8 mouse cellular contexts compared by ENCODE assay signal in the genomic region with DNA sequence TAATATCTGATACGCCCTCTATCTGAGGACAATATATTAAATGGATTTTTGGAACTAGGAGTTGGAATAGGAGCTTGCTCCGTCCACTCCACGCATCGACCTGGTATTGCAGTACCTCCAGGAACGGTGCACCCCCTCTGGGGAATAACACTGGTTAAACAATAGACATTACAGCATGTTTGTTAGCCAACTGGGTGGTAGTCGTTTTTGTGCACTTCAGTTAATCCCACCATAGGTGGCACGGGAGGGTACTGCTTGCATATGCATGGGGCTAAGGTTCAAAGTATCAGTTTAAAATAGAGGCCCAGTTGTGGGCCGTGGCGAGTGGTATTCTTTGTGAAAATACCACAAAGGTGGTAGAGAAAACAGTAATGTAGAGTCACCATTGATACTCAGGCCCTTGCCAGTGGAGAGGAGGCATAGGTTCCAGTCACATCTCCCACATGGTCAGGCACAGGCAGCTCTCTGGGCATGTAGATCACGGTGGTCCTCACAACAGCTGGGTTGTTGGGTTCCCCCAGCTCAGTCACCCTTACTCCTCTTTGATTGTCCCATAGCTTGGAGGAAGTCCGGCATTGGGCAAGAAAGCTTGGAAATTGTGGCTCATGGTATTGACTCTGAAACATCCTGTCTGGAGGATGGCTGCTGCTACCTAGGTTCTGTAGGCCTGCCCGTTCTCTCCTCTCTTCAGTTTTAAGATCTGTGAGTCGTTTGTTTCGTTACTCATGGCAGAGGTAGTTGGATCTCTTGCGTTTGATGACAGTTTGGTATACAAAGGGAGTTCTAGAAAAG. TPM values are rescaled to one million over a fixed set of nuclear protein-coding genes. Genes with fewer than 3 reads are reported as not detected.
DNase-seq lines count a peak whose midpoint lies in the region; ATAC-seq lines count a peak whose summit lies in the region.

No protein-coding gene starts in this region.

- H3K36me3 ChIP-seq in forebrain, embryonic 13.5 days (ENCODE audit: poor library complexity, severe bottlenecking), result no peaks in the 10 kb centered on the region
- no peaks in the 10 kb centered on the region for H3K36me3 ChIP-seq in hindbrain, embryonic 16.5 days (ENCODE audit: control insufficient read depth, insufficient read depth, low read length)
- H3K36me3 ChIP-seq in limb, embryonic 11.5 days (ENCODE audit: control insufficient read depth, insufficient read depth, low read length), result no peaks in the 10 kb centered on the region
- H3K36me3 ChIP-seq in midbrain, embryonic 11.5 days (ENCODE audit: control insufficient read depth, insufficient read depth, low read length), result no peaks in the 10 kb centered on the region

- no peaks in the 10 kb centered on the region for H3K9me3 ChIP-seq in forebrain, embryonic 13.5 days (replicated peaks)
- H3K9me3 ChIP-seq in hindbrain, embryonic 16.5 days (ENCODE audit: control insufficient read depth, low read length), result no peaks in the 10 kb centered on the region
- H3K9me3 ChIP-seq in limb, embryonic 11.5 days (ENCODE audit: control insufficient read depth, low read length), result no peaks in the 10 kb centered on the region
- H3K9me3 ChIP-seq in midbrain, embryonic 11.5 days (ENCODE audit: control insufficient read depth, low read length), result no peaks in the 10 kb centered on the region

- H3K4me2 ChIP-seq in forebrain, embryonic 13.5 days, result peak overlapping the region; percentile 64
- peak overlapping the region; percentile 51 for H3K4me2 ChIP-seq in hindbrain, embryonic 16.5 days (ENCODE audit: low read length)
- peak overlapping the region; percentile 60 for H3K4me2 ChIP-seq in limb, embryonic 11.5 days (ENCODE audit: low read depth, severe bottlenecking)
- H3K4me2 ChIP-seq in midbrain, embryonic 11.5 days, result peak overlapping the region; percentile 49

- peak overlapping the region; percentile 46 for H3K4me3 ChIP-seq in forebrain, embryonic 13.5 days
- peak overlapping the region; percentile 44 for H3K4me3 ChIP-seq in hindbrain, embryonic 16.5 days (ENCODE audit: low read length)
- peak overlapping the region; percentile 29 for H3K4me3 ChIP-seq in limb, embryonic 11.5 days (ENCODE audit: low read depth, low read length)
- H3K4me3 ChIP-seq in midbrain, embryonic 11.5 days (ENCODE audit: low read depth, low read length), result peak overlapping the region; percentile 30

- no peaks in the 10 kb centered on the region for H3K27me3 ChIP-seq in forebrain, embryonic 13.5 days
- no peaks in the 10 kb centered on the region for H3K27me3 ChIP-seq in hindbrain, embryonic 16.5 days (replicated peaks; ENCODE audit: control insufficient read depth, insufficient read depth, low read length)
- H3K27me3 ChIP-seq in limb, embryonic 11.5 days (ENCODE audit: control insufficient read depth, insufficient read depth, low read length), result no peaks in the 10 kb centered on the region
- peaks cover 3% of the 10 kb centered on the region; the same call in 1 of the 2 replicates for H3K27me3 ChIP-seq in midbrain, embryonic 11.5 days (ENCODE audit: control insufficient read depth, insufficient read depth, low read length)

- peak; percentile 70 for DNase-seq in kidney, adult 11 months
- no peak for DNase-seq in kidney, adult 18-20 months
- peak; percentile 85 for DNase-seq in c-Kit-positive CD71-positive TER-119-negative erythroid progenitor cells, embryonic 14.5 days (ENCODE audit: low read depth)
- peak; percentile 85 for DNase-seq in limb, embryonic 11.5 days (ENCODE audit: low spot score)
- peak; percentile 93 for DNase-seq in midbrain, embryonic 11.5 days (ENCODE audit: low spot score, missing footprints)
- DNase-seq in spleen, postnatal 10 days (ENCODE audit: low spot score in 2 of 2), result peak; percentile 10 to 59

- 3% methylated on average over 15 of the region's 15 CpGs for WGBS in forebrain, embryonic 13.5 days
- WGBS in hindbrain, embryonic 16.5 days, result 3% methylated on average over 12 of the region's 15 CpGs
- WGBS in limb, embryonic 11.5 days, result 4% methylated on average over 15 of the region's 15 CpGs
- 6% methylated on average over 15 of the region's 15 CpGs for WGBS in midbrain, embryonic 11.5 days

- peak overlapping the region; percentile 71 for H3K9ac ChIP-seq in forebrain, embryonic 13.5 days
- H3K9ac ChIP-seq in hindbrain, embryonic 16.5 days (ENCODE audit: low read depth, low read length), result peak overlapping the region; percentile 71
- H3K9ac ChIP-seq in limb, embryonic 11.5 days (ENCODE audit: low read length), result peak overlapping the region; percentile 41
- peak overlapping the region; percentile 34 for H3K9ac ChIP-seq in midbrain, embryonic 11.5 days (ENCODE audit: low read length)

- ATAC-seq in forebrain, embryonic 13.5 days, result peak; percentile 88
- ATAC-seq in hindbrain, embryonic 16.5 days, result peak; percentile 85
- ATAC-seq in limb, embryonic 11.5 days (ENCODE audit: insufficient number of reproducible peaks, low FRiP score, low TSS enrichment, low read depth), result peak; percentile 91
- ATAC-seq in midbrain, embryonic 11.5 days (ENCODE audit: low FRiP score), result peak; percentile 90

- peaks cover 20% of the 10 kb centered on the region for H3K4me1 ChIP-seq in forebrain, embryonic 13.5 days
- peaks cover 16% of the 10 kb centered on the region for H3K4me1 ChIP-seq in hindbrain, embryonic 16.5 days (ENCODE audit: control insufficient read depth, insufficient read depth, low read depth, low read length)
- H3K4me1 ChIP-seq in limb, embryonic 11.5 days (ENCODE audit: control insufficient read depth, insufficient read depth, low read length), result 0 out of 2 replicates have a peak, but pooled peaks cover 3% of the 10 kb centered on the region
- H3K4me1 ChIP-seq in midbrain, embryonic 11.5 days (ENCODE audit: control insufficient read depth, insufficient read depth, low read length), result peaks cover 21% of the 10 kb centered on the region

- peak overlapping the region; percentile 89 for H3K27ac ChIP-seq in forebrain, embryonic 13.5 days
- peak overlapping the region; percentile 74 for H3K27ac ChIP-seq in hindbrain, embryonic 16.5 days (ENCODE audit: low read depth, low read length)
- peak overlapping the region; percentile 61; the same call in 1 of the 2 replicates for H3K27ac ChIP-seq in limb, embryonic 11.5 days (replicated peaks; ENCODE audit: low read depth, low read length)
- peak overlapping the region; percentile 83 for H3K27ac ChIP-seq in midbrain, embryonic 11.5 days (ENCODE audit: low read depth, low read length)

RNA-seq across cellular contexts. Expression of a gene that starts 28.9 kb away (rescaled TPM):
- 12.6 and 13.4 TPM in 2 replicates for polyA plus RNA-seq in forebrain, embryonic 13.5 days (2015; fragmentation: Nextera tagmentation; extraction: Ambion mirVana)
- 9.4 and 10.6 TPM in 2 replicates for polyA plus RNA-seq in hindbrain, embryonic 16.5 days (2015; fragmentation: Nextera tagmentation; extraction: Ambion mirVana)
- 28.9 and 30.1 TPM in 2 replicates for polyA plus RNA-seq in limb, embryonic 11.5 days (2014; fragmentation: Nextera tagmentation; extraction: Ambion mirVana)
- polyA plus RNA-seq in midbrain, embryonic 11.5 days (2014; fragmentation: Nextera tagmentation; extraction: Ambion mirVana), result 14.5 and 14.7 TPM in 2 replicates

RNA-seq across cellular contexts. Expression of a gene that starts 28.9 kb away (rescaled TPM):
- polyA plus RNA-seq in forebrain, embryonic 13.5 days (2015; fragmentation: Nextera tagmentation; extraction: Ambion mirVana), result 25.8 and 28.1 TPM in 2 replicates
- 34.2 and 38.7 TPM in 2 replicates for polyA plus RNA-seq in hindbrain, embryonic 16.5 days (2015; fragmentation: Nextera tagmentation; extraction: Ambion mirVana)
- 4.5 and 5.2 TPM in 2 replicates for polyA plus RNA-seq in limb, embryonic 11.5 days (2014; fragmentation: Nextera tagmentation; extraction: Ambion mirVana)
- polyA plus RNA-seq in midbrain, embryonic 11.5 days (2014; fragmentation: Nextera tagmentation; extraction: Ambion mirVana), result 14.2 and 14.4 TPM in 2 replicates

RNA-seq across cellular contexts. Expression of a gene that starts 43.2 kb away (rescaled TPM):
- 1.3 and 1.5 TPM in 2 replicates for polyA plus RNA-seq in forebrain, embryonic 13.5 days (2015; fragmentation: Nextera tagmentation; extraction: Ambion mirVana)
- polyA plus RNA-seq in hindbrain, embryonic 16.5 days (2015; fragmentation: Nextera tagmentation; extraction: Ambion mirVana), result 2.2 and 2.7 TPM in 2 replicates
- polyA plus RNA-seq in limb, embryonic 11.5 days (2014; fragmentation: Nextera tagmentation; extraction: Ambion mirVana), result 3.9 and 4.2 TPM in 2 replicates
- 5.5 and 6.3 TPM in 2 replicates for polyA plus RNA-seq in midbrain, embryonic 11.5 days (2014; fragmentation: Nextera tagmentation; extraction: Ambion mirVana)

RNA-seq across cellular contexts. Expression of a gene that starts 52.0 kb away (rescaled TPM):
- 38.5 and 40.0 TPM in 2 replicates for polyA plus RNA-seq in forebrain, embryonic 13.5 days (2015; fragmentation: Nextera tagmentation; extraction: Ambion mirVana)
- polyA plus RNA-seq in hindbrain, embryonic 16.5 days (2015; fragmentation: Nextera tagmentation; extraction: Ambion mirVana), result 15.9 and 17.3 TPM in 2 replicates
- polyA plus RNA-seq in limb, embryonic 11.5 days (2014; fragmentation: Nextera tagmentation; extraction: Ambion mirVana), result 78.9 and 84.2 TPM in 2 replicates
- 52.3 and 57.7 TPM in 2 replicates for polyA plus RNA-seq in midbrain, embryonic 11.5 days (2014; fragmentation: Nextera tagmentation; extraction: Ambion mirVana)
